Mouse (Mus musculus): ENCODE results near the gene Olfr113. TPM values are rescaled to one million over a fixed set of nuclear protein-coding genes. Genes with fewer than 3 reads are reported as not detected.
"Not testable (repeated sequence)": the region's sequence is repeated elsewhere in the genome, so short reads cannot be mapped to it uniquely, and the experiment has no call there.

The Olfr113 gene
- not detected in 2 replicates for polyA plus RNA-seq (2015; fragmentation: Nextera tagmentation; extraction: Ambion mirVana)

DNA sequence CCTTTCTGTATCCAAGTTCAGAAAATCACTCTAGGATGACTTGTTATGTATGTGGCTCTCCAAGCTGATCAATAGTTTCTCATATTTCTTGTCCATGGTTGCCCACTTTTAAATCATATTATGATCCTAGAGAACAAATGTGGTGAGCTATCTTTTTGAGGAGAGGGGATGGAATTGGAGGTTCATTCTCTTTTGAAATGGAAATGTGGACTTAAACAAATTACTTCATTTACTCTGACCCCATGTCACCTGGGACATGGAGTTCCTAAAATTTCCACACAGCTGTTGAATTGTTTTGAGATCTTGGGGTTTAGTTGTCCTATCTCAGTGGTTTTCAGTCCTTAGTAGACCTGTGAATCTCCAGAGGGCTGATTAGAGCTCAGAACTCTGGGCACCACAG lies at the start of gene Olfr113:
Gene Olfr113, minus strand, starts transcription at position 101 of the 400 bp plus-strand sequence.
- no peak for DNase-seq (ENCODE audit: low spot score)

DNA sequence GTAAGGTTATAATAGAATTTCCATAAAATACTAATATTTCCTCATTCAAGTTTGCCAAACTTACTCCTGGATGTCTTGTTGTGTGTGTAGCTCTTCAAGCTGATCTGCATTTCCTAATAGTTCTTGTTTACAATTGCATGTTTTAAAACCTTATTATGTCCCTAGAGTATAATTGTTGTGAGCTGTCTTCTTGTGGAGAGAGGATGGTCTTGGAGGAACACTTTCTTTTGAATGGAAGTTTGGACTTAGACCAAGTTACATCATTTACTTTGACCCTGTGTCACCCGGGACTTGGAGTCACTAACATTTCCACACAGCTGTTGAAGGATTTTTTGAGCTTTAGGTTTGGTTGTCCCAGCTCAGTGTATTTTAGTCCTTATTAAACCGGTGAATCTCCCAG lies 49.5 kb upstream of the Olfr113 start, which contains the start of the genes Olfr115 and Olfr116:
Gene Olfr115, minus strand, starts transcription at position 101 of the 400 bp plus-strand sequence.
Gene Olfr116, minus strand, starts transcription at position 191 of the 400 bp plus-strand sequence.
- no peak for DNase-seq (ENCODE audit: low spot score)

DNA sequence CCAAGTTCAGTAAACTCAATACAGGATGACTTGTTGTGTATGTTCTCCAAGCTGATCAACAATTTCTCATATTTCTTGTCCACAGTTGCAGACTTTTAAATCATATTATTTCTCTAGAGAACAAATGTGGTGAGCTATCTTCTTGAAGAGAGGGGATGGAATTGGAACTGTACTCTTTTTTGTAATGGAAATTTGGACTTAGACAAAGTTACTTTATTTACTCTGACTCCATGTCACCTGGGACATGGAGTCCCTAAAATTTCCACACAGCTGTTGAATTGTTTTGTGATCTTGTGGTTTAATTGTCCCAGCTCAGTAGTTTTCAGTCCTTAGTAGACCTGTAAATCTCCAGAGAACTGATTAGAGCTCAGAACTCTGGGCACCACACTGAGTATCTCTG lies 15.2 kb upstream of the Olfr113 start, which contains the start of gene Olfr114:
Gene Olfr114, minus strand, starts transcription at position 101 of the 400 bp plus-strand sequence.
- no peak for DNase-seq (ENCODE audit: low spot score)

DNA sequence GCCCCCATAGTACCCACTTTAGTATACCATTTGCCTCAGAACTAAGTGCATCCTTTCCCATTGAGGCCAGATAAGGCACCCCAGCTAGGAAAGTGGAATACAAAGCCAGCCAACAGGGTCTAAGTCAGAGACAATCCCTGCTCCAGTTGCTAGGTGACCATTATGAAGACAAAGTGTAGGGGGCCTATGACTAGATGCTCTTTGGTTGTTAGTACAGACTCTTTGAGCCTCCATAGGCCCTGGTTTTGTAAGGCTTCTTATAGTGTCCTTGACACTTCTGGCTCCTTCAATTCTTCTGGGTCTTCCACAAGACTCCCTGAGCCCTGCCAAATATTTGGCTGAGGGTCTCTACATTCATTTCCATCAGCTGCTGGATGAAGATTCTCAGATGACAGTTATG lies 8.1 kb downstream of the Olfr113 start, which contains the start of gene Olfr112:
Gene Olfr112, minus strand, starts transcription at position 101 of the 400 bp plus-strand sequence.
- DNase-seq (ENCODE audit: low spot score): no peak

DNA sequence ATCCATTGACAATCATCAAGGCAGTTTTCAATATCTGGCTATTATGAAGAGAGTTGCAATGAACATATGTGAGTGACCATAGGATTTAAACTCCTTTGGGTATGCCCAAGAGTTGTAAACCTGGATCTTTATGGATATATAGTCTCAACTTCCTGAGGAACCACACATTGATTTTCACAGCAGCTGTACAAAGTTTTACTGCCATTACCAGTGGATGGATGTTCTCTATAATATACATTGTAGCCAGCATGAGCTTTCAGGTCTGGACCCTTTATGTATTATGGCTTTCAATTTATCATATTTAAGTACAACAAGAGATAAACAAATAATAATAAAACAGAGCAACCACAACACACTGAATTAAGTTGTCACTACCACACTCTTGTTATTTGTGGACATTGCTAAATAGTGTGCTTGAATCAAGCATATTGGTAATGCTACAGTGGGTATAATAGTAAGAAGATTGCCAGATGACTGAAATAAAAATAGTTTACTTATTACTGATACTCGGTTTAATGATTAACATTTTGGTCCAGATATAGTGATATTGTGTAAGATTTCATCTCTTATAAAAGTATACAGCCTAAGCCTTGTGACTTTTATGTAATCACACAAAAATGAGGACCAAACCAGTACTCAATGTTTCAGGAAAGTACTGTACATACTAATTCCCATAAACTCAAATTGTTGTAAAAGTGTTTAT lies 18.4 kb downstream of the Olfr113 start:
- no peak for DNase-seq (ENCODE audit: low spot score)

DNA sequence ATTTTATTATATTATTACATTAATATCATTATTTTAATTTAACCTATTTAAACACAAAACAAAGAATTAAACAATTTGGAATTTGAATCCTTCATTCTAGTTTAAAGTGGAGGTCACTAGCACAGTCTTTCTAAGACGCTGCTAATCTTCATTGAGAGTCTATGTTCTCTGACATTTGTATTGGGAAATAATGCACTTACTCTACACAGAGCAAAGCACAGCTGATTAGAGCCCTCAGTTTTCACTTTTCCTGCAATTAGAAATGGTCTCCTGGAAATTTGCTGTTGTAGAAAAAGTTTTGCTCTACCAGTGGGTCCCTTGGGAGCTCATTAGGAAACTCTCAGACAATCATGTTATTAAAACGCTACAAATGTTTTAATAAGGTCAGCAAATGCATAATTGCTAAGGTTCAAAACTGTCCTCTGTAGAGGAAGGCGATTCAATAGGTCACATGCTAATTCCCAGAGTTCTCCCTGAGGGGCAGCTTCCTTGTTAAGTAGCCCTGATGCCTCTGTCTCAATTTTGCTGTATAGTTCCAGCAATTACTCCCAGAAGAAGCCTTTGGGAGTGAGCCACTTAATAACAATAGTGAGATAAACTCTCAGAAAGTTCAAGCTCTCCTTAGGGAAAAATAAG lies 33.5 kb downstream of the Olfr113 start:
- DNase-seq (ENCODE audit: low spot score): no peak

DNA sequence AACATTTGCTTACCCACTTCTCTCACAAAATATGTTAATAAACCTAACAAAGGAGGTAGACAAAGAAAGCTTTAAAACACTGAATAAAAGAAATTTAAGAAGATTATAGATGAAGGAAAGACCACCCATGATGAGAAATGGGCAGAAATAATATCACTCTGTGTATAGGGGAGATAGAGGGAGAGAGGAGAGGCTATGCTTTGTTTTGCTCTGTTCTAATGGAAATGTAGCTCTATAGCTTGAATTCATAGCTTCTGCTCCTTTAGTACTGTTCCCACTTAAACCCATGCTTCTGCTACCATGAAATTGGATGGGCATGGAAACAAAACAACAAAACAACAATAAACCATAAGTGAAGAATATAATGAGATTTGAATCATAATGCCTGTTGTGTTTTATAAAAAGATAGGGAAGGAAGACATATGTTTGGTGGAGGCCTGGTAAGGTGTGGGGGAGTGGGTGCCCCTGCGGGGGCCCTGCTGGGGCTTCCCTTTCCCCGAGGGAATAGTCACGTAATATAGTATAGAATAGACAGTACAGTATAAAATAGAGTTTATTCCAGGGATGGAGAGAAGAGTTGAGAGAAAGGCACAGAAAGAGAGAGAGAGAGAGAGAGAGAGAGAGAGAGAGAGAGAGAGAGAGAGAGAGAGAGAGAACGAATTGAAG lies 35.9 kb downstream of the Olfr113 start:
- no peak for DNase-seq (ENCODE audit: low spot score)

DNA sequence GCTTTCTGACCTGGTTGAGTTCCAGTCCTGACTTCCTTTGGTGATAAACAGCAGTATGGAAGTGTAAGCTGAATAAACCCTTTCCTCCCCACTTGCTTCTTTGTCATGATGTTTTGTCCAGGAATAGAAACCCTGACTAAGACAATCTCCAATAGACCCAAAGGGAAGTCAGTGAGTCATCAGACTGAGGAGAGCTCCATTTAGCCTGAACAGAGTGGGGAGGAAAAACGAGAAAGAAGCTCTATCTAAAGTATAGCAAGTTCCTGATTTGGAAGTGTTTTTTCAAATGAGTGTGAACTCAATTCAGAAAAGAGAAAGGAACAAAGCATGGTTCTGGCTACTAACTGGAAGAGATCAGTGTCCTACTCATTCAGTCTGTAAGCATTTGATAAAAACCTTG lies 39.0 kb downstream of the Olfr113 start:
- not testable (repeated sequence) for DNase-seq (ENCODE audit: low spot score)

DNA sequence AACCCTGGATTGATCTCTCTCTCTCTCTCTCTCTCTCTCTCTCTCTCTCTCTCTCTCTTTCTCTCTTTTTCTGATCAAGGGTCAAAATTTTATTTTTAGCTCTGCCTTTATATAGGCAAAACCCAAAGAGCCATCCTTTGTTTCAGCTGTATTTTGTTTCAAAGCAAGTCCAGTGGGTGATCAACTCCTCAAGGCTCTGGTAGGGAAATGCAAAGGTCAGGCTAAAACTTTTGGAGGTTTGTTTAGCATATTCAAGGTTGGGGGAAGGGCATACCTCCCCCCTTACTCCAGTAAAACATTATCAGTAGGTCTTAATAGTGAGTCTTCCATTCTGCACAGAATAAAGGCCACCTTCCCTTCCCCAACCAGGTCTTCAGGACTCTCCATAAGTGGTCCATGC lies 42.3 kb downstream of the Olfr113 start:
- DNase-seq (ENCODE audit: low spot score): no peak

DNA sequence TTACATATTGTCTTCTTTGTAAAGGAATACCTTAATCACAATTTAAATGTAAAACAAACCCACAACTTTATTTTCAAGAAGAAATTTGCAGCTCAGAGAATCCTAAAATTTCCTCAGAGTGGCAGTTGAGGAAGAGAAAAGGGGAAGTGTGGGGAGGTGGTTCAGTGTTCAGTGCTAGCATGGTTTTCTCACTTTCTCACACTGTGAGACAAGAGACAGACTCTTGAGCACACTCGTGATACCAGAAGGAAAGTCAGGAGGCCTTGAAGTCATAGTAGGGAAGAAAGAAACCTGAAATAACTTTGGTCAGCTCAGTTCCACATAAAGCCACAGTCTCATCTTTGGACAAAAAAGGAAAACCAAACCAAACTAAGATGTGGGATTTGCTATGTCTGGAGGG lies 52.0 kb downstream of the Olfr113 start:
- DNase-seq (ENCODE audit: low spot score): not testable (repeated sequence)

DNA sequence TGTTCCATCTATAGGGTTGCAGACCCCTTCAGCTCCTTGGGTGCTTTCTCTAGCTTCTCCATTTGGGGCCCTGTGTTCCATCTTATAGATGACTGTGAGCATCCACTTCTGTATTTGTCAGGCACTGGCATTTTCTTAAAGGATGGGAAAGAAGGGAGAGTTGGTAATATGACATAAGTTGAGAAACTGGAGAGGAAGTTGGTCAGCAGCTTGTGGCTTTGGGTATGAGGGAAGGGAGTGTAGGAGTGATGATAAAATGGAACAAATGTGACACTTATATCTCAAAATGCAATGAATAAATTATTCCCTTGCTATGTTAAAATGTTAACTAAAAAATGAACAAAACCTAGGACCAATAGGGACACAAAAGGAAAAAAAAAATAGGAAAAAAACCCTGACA lies 52.9 kb downstream of the Olfr113 start:
- DNase-seq (ENCODE audit: low spot score): not testable (repeated sequence)

Other genes with a start within 250 kb of the Olfr113 start
- gene Olfr103, start 238.0 kb downstream of the Olfr113 start, polyA plus RNA-seq (2015; fragmentation: Nextera tagmentation; extraction: Ambion mirVana): not detected in 2 replicates
- gene Olfr104-ps, start 218.1 kb downstream of the Olfr113 start, polyA plus RNA-seq (2015; fragmentation: Nextera tagmentation; extraction: Ambion mirVana): not detected in 2 replicates
- 0.04 TPM in 1 of 2 replicates, not detected in the other for gene Olfr105-ps, start 198.6 kb downstream of the Olfr113 start, polyA plus RNA-seq (2015; fragmentation: Nextera tagmentation; extraction: Ambion mirVana)
- not detected in 2 replicates for gene Olfr106-ps, start 187.3 kb downstream of the Olfr113 start, polyA plus RNA-seq (2015; fragmentation: Nextera tagmentation; extraction: Ambion mirVana)
- not detected in 2 replicates for gene Olfr107, start 178.4 kb downstream of the Olfr113 start, polyA plus RNA-seq (2015; fragmentation: Nextera tagmentation; extraction: Ambion mirVana)
- gene Olfr108, start 132.2 kb downstream of the Olfr113 start, polyA plus RNA-seq (2015; fragmentation: Nextera tagmentation; extraction: Ambion mirVana): not detected in 2 replicates
- 0.03 TPM in 1 of 2 replicates, not detected in the other for gene Olfr109, start 118.7 kb downstream of the Olfr113 start, polyA plus RNA-seq (2015; fragmentation: Nextera tagmentation; extraction: Ambion mirVana)
- 8.1 and 9.9 TPM in 2 replicates for gene H2-M2, start 94.1 kb downstream of the Olfr113 start, polyA plus RNA-seq (2015; fragmentation: Nextera tagmentation; extraction: Ambion mirVana)
- 0.29 and 0.30 TPM in 2 replicates for gene Olfr110, start 85.2 kb downstream of the Olfr113 start, polyA plus RNA-seq (2015; fragmentation: Nextera tagmentation; extraction: Ambion mirVana)
- gene Olfr111, start 69.6 kb downstream of the Olfr113 start, polyA plus RNA-seq (2015; fragmentation: Nextera tagmentation; extraction: Ambion mirVana): 0.08 and 0.18 TPM in 2 replicates
- gene Olfr112, start 8.2 kb downstream of the Olfr113 start, polyA plus RNA-seq (2015; fragmentation: Nextera tagmentation; extraction: Ambion mirVana): not detected in 2 replicates
- not detected in 2 replicates for gene Olfr114, start 15.1 kb upstream of the Olfr113 start, polyA plus RNA-seq (2015; fragmentation: Nextera tagmentation; extraction: Ambion mirVana)
- gene Olfr115, start 49.4 kb upstream of the Olfr113 start, polyA plus RNA-seq (2015; fragmentation: Nextera tagmentation; extraction: Ambion mirVana): not detected in 2 replicates
- not detected in 2 replicates for gene Olfr116, start 49.5 kb upstream of the Olfr113 start, polyA plus RNA-seq (2015; fragmentation: Nextera tagmentation; extraction: Ambion mirVana)
- not detected in 2 replicates for gene Olfr117, start 86.1 kb upstream of the Olfr113 start, polyA plus RNA-seq (2015; fragmentation: Nextera tagmentation; extraction: Ambion mirVana)
- not detected in 2 replicates for gene Olfr118, start 89.3 kb upstream of the Olfr113 start, polyA plus RNA-seq (2015; fragmentation: Nextera tagmentation; extraction: Ambion mirVana)
- not detected in 2 replicates for gene Olfr119, start 118.9 kb upstream of the Olfr113 start, polyA plus RNA-seq (2015; fragmentation: Nextera tagmentation; extraction: Ambion mirVana)
- not detected in 2 replicates for gene Olfr120, start 144.1 kb upstream of the Olfr113 start, polyA plus RNA-seq (2015; fragmentation: Nextera tagmentation; extraction: Ambion mirVana)
- gene Olfr121, start 171.2 kb upstream of the Olfr113 start, polyA plus RNA-seq (2015; fragmentation: Nextera tagmentation; extraction: Ambion mirVana): not detected in 2 replicates
- not detected in 2 replicates for gene Olfr122, start 190.9 kb upstream of the Olfr113 start, polyA plus RNA-seq (2015; fragmentation: Nextera tagmentation; extraction: Ambion mirVana)
- not detected in 2 replicates for gene Olfr123, start 215.9 kb upstream of the Olfr113 start, polyA plus RNA-seq (2015; fragmentation: Nextera tagmentation; extraction: Ambion mirVana)
- not detected in 2 replicates for gene Olfr124, start 222.2 kb upstream of the Olfr113 start, polyA plus RNA-seq (2015; fragmentation: Nextera tagmentation; extraction: Ambion mirVana)